Mouse (Mus musculus) heart, adult 11 months (tissue): ENCODE measurements around the gene Fgfr2.
A peak's percentile ranks its signal among the peaks of the same experiment; 100 is the strongest.

Source experiments
- DNase-seq: peaks from one replicate; pipeline ENCODE4 v3.0.0; 2022

The Fgfr2 gene

DNA sequence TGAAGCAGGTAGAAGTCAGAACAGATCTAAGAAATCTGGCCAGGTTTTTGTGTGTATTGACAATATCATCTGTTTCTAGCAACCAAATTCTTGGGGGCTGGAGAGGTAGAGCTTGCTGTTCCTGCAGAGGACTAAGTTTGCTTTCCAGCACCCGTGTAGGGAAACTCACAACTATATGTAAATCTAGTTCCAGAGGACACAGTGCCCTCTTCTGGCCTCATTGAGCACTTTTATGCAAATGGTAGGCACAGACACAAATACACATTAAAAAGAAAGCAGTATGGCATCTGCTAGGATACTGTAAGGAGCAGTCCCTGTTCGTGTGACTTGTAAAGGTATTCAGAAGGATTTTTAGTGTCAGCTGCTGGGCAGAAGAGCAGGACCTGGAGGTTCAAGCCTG, 240.8 kb downstream of the Fgfr2 start:
- DNase-seq, result no peak

DNA sequence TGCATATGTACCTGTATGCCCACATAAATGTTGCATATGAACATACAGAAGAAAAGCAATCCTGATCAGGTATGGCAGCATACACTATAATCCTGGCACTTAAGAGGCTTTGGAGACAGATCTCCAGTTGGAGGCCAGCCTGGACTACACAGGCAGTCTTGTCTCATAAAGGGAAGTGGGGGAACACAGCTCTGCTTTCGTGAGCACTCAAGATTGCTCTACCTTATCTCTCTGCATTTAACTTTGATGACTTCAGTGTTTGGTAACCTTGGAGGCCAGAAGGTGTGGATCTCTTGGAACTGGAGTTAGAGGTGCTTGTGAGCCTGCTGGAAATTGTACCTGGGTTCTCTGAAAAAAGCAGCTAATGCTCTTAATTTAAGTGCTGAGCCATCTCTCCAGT, 242.9 kb downstream of the Fgfr2 start:
- no peak for DNase-seq

DNA sequence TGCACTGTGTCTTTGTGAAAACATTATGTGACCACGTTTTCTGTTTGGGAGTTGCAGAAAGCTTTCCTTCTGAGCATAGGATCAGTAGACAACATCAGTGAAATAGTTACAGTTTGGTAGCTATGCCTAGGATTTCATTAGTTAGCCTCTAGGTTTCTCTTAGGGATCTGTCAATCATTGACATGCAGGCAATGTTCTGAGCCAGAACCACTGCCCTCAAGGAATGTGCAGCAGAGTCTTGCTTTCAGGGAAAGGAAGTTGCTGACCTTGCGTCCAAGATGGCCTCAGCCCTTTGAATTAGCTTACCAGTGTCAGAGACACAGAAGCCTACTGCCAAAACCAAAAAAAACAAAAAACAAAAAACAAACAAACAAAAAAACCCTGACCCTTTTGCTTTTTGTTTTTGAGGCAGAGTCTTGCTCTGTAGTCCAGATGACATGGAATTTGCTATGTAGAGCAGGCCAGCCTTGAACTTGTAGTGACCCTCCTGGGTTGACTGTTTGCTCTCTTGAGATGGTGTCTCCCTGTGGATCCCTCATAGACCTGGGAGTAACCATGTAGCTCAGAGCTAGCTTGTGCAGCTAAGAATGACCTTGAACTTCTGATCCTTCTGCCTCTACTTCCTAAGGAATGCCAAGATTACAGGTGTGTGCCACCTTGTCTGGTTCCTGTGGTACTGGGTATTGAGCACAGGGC, 247.6 kb downstream of the Fgfr2 start:
- no peak for DNase-seq

DNA sequence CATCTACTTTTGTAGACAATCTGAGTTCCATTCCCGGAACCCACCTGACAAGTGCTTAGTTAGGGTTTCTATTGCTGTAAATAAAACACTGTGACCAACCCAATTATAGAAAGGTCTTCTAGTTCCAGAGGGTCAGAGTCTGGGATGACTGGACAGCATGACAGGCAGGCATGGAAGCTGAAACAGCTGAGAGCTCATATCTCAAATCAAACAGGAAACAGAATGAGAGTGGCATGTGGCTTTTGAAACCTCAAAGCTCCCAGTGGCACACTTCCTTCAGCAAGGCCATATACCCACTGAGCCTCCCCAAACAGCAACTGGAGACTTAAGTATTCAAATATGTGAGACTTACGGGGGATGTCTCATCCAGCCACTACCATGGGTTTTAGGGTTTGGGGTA, 250.1 kb downstream of the Fgfr2 start:
- no peak for DNase-seq

DNA sequence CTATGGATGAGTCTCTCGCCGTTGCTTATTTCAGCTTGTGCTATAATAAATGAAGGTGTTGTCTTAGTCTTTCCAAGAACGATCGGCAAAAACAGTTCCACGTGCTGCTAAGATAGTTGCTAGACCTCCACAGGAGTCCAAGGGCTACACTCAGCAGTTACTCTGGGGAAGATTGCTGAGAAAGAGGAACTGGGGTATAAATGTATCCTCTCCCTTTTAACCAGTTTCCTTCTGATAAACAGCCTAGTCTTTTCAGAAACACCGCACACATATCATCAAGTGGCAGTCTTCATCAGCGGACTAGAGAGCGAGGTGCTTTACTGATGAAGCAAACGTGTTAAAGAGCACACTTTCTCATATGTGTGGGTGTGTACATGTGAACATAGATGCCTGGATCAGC, 256.8 kb downstream of the Fgfr2 start:
- DNase-seq, result no peak

DNA sequence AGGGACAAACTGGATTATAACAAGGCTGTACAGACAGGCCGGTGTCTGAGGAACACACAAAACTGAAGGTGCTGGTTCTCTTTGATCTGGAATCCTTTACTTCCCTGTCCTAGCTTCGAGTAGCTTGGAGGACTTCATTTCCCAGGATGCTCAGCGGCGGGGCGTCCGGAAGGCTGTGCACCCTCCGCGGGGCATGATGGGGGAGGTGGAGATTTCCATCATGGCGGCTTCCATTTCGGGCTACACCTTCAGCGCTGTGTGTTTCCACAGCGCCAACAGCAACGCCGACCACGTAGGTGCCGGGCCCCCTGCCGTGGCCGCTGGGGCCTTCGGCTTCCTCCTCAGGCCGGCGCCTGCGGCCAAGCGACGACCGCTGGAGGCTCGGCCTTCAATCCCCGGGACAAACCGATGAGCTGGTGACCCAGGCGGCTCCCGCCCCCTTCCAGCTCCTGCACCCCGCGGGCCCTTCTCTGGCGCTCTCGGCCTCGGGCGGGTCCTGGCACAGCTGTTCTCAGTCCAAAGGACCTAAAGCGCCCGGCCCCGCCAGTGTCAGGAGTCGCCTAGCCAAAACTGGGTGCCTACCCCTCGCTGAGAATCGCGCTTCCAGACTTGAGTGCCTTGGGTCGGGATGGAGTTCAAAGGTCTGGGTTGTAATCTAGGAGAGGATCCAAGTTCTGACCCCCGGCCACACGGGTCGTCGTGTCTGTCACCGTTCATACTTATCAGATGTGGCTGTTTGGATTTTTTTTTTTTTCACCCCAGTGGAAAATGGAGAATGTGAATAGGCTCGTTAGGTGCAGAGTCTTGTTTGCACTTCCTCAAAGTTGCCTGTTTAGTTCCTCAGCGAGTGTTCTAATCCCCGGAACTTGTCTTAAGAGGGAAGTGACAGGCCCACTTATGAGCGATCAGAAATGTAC, 263.9 kb downstream of the Fgfr2 start, which contains the start of gene Abraxas2:
TSS of gene Abraxas2 (plus strand) at position 184 of the 917 bp plus-strand sequence.
- peak; percentile 99 for DNase-seq

DNA sequence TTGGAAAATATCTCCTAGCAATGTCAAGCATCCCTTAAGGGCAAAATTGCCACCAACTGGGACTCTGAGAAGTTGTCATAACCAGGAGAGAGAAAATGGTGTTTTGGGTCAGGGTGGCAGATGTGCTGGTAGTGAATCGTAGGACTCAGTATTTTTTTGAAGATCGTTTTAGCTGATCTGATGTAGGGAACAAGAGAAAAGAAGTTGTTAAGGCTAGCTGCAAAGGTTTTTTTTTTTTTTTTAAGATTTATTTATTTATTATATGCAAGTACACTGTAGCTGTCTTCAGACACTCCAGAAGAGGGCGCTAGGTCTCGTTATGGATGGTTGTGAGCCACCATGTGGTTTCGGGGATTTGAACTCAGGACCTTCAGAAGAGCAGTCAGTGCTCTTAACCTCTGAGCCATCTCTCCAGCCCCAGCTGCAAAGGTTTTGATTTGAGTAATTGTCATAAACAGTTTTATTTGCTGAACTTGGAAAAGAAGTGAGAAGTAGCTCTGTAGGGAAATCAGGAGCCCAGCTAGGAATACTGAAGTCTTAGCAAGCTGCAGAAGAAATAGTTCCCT, 265.0 kb downstream of the Fgfr2 start:
- DNase-seq, result peak; percentile 86

DNA sequence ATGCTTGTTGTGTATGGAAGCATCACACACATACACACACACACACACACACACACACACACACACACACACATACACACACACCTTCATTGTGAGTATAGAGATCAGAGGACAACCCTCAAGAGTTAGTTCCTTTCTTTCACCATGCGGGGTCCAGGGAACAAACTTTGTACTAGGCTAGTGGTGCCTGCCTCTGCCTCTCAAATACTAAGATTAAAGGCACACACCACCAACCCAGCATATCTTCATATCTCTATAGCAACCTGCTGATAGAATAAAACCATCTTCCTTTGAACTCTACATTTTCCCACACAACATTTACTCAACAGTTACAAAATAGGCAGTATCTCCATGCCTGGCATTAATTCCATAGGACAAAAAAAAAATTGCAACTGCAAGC, 267.1 kb downstream of the Fgfr2 start:
- no peak for DNase-seq

DNA sequence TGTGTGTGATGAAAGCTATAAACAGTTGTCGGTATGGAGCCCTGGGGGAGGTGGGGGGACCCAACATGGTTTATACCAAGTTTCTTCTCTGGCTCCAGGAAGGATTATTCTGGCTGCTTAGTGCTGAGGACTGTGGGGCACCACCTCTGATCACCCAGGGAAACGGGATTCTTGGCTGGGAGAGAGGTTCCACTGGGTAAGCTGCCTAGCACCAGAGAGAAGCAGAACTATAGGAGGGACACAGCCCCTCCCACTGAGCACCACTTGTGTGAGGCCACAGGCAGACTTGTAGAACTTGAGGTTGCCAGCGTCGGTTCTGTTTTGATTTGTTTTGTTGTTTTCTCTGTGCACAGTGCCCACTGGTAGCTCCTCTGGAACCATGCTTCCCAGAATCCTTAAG, 269.2 kb downstream of the Fgfr2 start:
- DNase-seq, result peak; percentile 79

DNA sequence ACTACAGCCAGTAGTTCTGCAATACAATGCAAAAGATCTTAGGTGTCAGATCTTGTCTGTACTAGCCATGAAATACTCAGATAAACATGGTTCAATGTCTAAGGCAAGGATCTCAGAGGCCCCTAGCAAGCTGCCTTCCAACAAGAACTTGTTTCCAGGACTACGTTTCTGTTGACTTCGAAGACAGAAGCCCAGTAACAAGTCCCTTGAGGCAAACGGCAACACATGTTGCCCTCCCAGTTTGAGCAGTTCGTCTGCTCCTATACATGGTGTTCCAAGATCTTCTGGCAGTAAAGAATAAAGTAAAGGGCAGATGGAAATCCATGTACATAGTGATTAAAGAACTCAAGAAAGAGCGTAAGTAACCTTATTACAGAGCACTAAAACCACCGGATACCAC, 269.8 kb downstream of the Fgfr2 start:
- DNase-seq, result peak; percentile 29

DNA sequence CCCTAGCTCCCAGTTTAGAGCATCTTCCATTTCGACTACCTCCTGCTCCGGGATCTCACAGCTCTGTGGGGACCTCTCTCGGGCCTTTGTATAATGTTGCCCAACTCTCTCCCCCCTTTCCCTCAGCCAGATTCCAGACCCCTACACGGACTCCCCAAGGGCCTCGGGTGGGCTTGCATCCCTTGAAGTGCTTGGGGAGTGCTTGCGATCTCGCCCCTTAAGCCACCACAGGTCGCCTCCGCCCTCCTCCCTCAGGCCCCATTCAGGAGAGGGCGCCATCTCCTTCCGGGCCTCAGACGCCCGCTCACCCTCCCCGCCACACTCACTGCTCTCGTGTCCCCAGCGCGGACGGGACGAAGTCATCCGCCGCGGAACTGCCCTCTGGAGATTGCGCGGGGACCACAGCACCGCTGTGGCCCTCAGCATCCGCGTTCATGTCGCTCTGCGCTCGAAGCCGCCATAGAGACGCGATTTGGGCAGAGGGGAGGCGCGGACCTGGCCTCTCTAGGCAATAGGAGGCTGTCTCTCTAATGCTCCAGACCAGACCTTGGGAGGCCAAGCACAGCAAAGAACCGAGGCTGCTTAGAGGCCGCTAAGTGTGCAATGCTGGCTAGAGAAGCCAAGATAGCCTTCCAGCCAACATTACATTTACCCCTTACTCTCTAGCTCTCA, 270.8 kb downstream of the Fgfr2 start, which contains the start of gene Eef1akmt2:
TSS of gene Eef1akmt2 (minus strand) at position 501 of the 672 bp plus-strand sequence.
- peak; percentile 99 for DNase-seq

DNA sequence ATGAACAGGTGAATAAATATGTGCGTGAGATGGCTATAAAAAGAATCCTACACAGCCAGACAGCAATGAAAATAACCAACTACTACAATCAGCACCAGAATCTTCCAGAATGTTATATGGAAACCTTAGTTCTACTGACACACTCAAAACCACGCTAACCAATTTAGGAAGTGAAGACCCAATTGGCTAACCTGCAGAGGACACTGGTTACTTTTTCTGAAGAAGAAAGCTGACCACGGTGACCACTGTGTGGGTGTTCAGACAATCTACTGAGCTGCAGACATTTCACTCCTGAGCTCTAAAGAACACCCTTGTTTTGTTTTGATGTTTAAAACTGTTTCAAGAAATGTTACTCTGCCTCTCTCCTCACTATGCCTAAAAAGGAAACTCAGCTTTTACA, 280.0 kb downstream of the Fgfr2 start:
- DNase-seq, result peak; percentile 21

DNA sequence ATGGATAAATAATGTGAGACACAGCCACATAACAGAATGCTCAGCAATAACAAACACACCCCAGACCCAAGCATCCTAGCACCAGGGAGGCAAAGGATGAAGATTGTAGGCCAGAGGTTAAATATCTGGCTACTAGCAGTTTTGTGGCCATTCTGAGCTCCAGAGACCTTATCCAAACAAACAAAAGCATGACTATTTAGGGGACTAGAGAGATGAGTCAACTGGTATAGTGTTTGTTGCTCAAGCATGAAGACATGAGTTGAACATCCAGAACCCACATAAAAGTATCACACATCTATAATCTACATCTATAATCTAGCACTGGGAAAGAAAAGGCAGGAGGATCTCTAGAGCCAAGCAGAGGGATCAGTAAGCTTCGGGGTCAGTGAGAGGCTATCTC, 280.7 kb downstream of the Fgfr2 start:
- DNase-seq, result peak; percentile 36

DNA sequence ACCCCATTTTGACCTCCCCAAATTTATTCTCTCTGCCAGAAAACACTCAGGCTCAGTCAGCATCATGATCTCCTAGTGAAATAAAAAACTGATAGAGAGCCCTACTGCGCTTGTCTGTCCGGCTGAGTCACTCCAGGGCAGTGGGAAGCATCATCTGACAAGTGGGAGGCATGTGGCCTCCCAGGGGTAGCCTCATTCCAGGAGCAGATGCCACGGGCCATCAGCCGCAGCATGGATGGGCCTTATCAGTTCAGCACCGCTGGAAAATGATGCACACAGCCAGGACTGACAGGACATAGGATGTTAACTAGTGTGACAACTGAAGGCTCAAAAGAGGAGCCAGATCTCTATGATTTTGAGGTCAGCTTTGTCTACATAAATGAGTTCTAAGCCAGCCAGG, 281.9 kb downstream of the Fgfr2 start:
- peak; percentile 81 for DNase-seq

DNA sequence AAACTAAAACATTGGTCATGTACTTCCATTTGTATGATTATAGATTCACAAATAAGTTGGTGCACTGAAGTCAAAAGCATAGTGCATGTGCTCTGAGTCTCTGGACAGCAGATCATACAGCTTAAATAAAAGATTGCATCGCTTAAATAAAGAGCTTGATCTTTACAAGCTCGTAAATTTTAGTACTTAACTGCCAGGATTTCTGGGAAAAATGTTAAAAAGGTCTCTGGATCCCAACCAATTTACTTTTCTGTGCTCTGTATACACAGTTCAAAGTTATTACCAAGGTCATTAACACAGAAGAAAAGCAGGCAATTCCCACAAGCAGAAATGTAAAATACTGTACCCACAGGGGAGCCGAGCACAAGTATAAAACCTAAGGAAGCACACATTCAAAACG, 292.2 kb downstream of the Fgfr2 start:
- DNase-seq, result no peak

DNA sequence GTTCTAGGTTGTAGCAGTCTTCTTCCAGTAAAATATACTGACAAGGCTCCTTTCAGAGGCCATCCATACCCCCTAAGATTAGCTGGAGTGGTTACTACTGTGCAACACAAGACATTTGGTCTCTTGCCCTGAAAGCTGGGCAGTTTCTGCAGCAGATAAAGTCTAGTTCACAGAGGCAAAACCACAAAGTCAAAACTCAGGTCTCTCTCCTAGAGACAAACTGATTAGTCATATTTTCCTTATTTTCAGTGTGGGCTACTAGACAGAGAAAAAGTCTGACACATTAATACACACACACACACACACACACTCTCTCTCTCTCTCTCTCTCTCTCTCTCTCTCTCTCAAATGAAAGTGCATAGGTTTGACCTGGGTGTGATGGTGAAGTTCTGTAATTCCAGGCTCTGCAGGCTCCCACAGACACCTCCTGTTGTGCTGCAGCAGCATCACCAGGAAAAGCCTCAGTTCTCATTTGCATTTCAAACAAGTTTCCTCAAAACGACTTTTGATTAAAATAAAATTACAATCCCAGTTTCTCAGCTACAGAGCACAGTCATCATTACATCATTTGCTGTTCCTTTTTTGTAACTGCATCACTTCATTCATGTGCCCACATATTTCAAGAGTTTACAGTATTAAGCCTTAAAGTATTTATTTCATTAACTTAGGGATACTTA, 298.7 kb downstream of the Fgfr2 start:
- DNase-seq, result no peak

DNA sequence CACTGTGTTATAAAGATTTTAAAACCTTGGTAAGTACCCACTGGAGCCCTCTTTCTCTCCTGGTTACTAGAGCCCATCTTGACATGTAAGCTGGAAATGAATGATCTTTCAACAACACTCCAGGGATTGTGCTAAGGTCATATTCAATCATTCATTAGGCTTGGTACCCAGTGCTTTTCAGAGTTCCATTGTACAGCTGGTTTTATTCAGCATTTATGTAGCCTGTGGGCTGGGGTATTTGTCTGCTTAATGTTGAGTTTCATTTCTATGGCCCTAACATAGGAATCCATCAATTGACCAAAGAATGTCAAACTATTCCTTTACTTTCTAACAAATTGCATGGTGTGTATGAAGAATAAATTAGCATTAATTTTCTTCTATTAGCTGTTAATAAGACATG, 299.3 kb downstream of the Fgfr2 start:
- DNase-seq, result no peak

DNA sequence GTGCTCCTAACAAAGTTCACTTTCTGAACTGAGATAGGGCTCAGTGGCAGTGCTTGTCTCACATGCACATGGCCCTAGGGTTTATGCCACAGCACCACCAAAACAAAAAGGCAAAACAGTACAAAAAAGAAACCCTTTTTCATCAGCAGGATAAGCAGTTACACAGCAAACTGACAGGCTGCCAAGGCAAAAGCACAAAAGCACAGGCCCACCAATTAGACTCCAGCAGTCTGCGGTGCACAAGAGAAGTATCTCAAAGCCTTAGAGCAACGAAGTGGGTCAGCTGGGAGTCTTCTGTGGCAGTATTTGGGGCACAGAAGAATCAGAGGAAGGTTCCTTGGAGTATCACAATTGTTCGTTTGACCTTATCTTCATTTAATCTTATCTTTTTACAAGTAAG, 302.5 kb downstream of the Fgfr2 start:
- no peak for DNase-seq

DNA sequence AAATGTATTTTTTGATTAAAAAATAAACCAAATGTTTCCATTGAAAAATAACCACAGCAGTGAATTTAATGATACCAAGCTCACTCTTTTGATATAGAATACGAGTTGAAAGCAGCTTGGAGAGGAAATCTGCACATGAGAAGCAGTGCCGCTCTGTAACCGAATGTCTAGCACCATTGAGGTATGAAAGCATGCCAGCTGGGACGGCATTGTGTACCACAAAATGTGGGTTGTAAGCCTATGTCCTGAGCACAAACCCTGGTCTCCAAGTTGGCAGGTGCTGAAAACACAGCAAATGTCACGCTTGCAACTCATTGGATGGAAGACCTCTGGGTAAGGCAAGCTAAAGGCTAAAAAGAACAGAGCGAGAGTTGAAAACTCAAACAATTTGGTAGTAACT, 306.1 kb downstream of the Fgfr2 start:
- peak; percentile 24 for DNase-seq

DNA sequence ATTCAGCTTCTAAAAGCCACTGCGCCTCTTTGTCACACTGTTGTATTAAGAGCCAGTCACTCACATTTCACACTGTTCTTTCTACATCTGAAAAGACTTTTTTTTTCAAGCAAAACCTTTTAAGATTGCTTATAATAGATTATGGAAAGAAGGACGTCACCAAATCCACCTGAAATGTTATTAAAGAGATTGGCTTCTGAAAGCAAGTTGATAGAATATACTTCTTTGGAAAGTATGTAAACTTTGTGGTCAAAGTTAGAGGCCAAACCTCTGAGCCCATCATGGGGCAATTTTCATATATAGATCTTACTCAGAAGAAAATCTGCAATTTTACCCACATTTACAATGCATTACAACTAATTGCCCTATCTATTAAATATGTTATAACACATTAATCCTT, 306.6 kb downstream of the Fgfr2 start:
- no peak for DNase-seq

DNA sequence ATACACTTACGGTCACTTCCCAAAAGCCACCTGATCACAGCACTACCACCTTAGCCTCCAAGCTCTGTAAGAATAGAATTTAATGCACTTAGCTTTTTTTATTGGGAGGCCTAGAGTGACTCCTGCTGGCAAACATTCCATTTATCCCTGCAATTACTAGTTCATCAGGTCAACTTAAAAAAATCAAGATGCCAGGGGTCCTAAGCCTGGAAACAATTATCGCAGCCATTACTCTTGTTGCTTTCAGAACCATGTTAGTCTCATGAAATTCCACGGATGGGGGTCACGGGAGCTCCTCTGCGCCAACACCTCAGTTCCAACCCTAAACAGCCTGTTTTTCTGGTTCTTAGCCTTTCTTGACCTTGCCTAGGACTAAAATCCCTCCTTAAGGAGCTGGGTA, 308.1 kb downstream of the Fgfr2 start:
- peak; percentile 83 for DNase-seq

DNA sequence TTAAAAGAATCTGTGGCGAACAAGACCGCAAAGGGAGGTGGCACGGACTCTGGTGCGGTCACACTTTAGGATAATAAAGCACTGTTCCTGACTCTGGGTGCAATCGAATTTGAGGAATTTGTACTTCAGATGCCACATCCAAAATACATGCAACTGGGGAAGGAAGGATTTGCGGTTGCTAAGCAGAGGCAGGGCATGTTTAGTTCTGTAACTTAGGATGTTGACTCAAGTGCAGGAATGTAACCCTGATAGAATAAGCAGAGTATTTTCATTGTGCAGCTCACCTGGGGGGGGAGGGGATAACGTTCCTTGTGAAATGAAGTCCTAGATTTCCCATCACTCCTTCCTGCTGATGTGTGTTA, 309.1 kb downstream of the Fgfr2 start:
- DNase-seq, result no peak
